Mouse (Mus musculus) lung, adult 2 months (tissue): Measurements from ENCODE around the gene Car14.

Experiments
- CTCF ChIP-seq: fragments of 200-500 bp; IDR thresholded peaks from 2 replicates; pipeline ENCODE4 v1.5.1; 2011; ENCODE audit warnings: mild to moderate bottlenecking, low read length, control low read depth; ENCODE audit not compliant: insufficient read depth
- POLR2A ChIP-seq: fragments of 200-500 bp; IDR thresholded peaks from 2 replicates; pipeline ENCODE4 v1.6.1; 2011; ENCODE audit warnings: low read depth, mild to moderate bottlenecking, control low read depth, low read length, borderline replicate concordance; ENCODE audit errors: extremely low read depth

GRCm38 (mm10) chr3:95889664-95890063 is 14.8 kb downstream of the Car14 start:
- TF ChIP-seq CTCF (no peak), POLR2A (no peak)
